Comparison of ENCODE assay signal across 22 mouse cellular contexts in the genomic region with DNA sequence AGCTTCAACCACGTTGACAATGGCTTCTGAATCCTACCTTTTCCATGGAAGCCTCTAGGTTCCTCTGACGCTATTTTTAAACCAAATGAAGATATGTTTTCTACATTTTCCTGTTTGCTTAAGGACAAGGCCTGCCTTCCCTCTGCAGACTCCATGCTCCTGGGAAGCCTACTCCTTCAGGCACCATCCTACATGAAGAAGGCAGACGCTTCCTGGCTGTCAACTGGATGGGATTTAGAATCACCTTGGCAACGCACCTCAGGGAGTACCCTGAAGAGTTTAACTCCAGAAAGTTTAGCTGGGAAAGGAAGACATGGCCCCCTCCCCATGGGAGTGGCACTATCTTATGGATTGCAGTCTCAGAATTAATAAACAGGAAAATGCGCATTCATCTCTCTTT.
DNase-seq lines count a peak whose midpoint lies in the region; ATAC-seq lines count a peak whose summit lies in the region.
"Had no signal": no experiment of that assay in that cellular context is flagged by ENCODE, and none has a peak within 500 bp of the region (broad histone marks: within the 10 kb centered on the region; RNA-seq: fewer than 3 reads in every experiment).

No protein-coding gene starts in this region.

- H3K4me3 ChIP-seq in forebrain, embryonic 16.5 days (replicated peaks; ENCODE audit: low read length): no peak overlapping the region
- H3K4me3 ChIP-seq in forebrain, embryonic 15.5 days: no peak overlapping the region
- H3K4me3 ChIP-seq in heart, embryonic 12.5 days: no peak overlapping the region
- H3K4me3 ChIP-seq in midbrain, embryonic 15.5 days: no peak overlapping the region
- no peak overlapping the region for H3K4me3 ChIP-seq in midbrain, embryonic 14.5 days (replicated peaks; ENCODE audit: low read depth, low read length)
- H3K4me3 ChIP-seq: embryonic facial prominence, embryonic 10.5 days; embryonic facial prominence, embryonic 12.5 days had no signal

- no peaks in the 10 kb centered on the region for H3K9me3 ChIP-seq in forebrain, embryonic 16.5 days (ENCODE audit: control insufficient read depth, low read length)
- no peaks in the 10 kb centered on the region for H3K9me3 ChIP-seq in forebrain, embryonic 15.5 days
- 0 out of 2 replicates have a peak, but pooled peaks cover 8% of the 10 kb centered on the region for H3K9me3 ChIP-seq in heart, embryonic 12.5 days (replicated peaks)
- H3K9me3 ChIP-seq in midbrain, embryonic 15.5 days: no peaks in the 10 kb centered on the region
- H3K9me3 ChIP-seq in midbrain, embryonic 14.5 days (ENCODE audit: control insufficient read depth, low read length): no peaks in the 10 kb centered on the region
- H3K9me3 ChIP-seq: embryonic facial prominence, embryonic 10.5 days; embryonic facial prominence, embryonic 12.5 days; G1E had no signal

- no peak overlapping the region for H3K27ac ChIP-seq in forebrain, embryonic 16.5 days (ENCODE audit: low read length)
- no peak overlapping the region for H3K27ac ChIP-seq in forebrain, embryonic 15.5 days (replicated peaks)
- no peak overlapping the region for H3K27ac ChIP-seq in heart, embryonic 12.5 days (ENCODE audit: poor library complexity, severe bottlenecking)
- no peak overlapping the region for H3K27ac ChIP-seq in midbrain, embryonic 15.5 days
- H3K27ac ChIP-seq in midbrain, embryonic 14.5 days (replicated peaks; ENCODE audit: low read depth, low read length): no peak overlapping the region
- H3K27ac ChIP-seq: embryonic facial prominence, embryonic 10.5 days; embryonic facial prominence, embryonic 12.5 days had no signal

- H3K4me2 ChIP-seq in forebrain, embryonic 16.5 days (ENCODE audit: low read length): no peak overlapping the region
- no peak overlapping the region for H3K4me2 ChIP-seq in forebrain, embryonic 15.5 days (replicated peaks)
- no peak overlapping the region for H3K4me2 ChIP-seq in heart, embryonic 12.5 days
- H3K4me2 ChIP-seq in midbrain, embryonic 15.5 days: no peak overlapping the region
- H3K4me2 ChIP-seq in midbrain, embryonic 14.5 days (ENCODE audit: low read length): no peak overlapping the region
- H3K4me2 ChIP-seq: embryonic facial prominence, embryonic 12.5 days had no signal

- peak; percentile 77 for DNase-seq in heart, adult 11 months
- no peak for DNase-seq in midbrain, embryonic 14.5 days
- DNase-seq: adrenal gland, adult 8-10 months; adrenal gland, postnatal 14 days; adrenal gland, postnatal 36 days; cerebellum, adult 11-12 months; cerebellum, adult 2 months; cerebellum, adult 9-10 months; cerebellum, postnatal 10 days; cerebellum, postnatal 25 days had no signal

- H3K4me1 ChIP-seq in forebrain, embryonic 16.5 days (replicated peaks; ENCODE audit: control insufficient read depth, insufficient read depth, low read length): no peaks in the 10 kb centered on the region
- H3K4me1 ChIP-seq in forebrain, embryonic 15.5 days: no peaks in the 10 kb centered on the region
- H3K4me1 ChIP-seq in heart, embryonic 12.5 days (replicated peaks): no peaks in the 10 kb centered on the region
- 0 out of 2 replicates have a peak, but pooled peaks cover 4% of the 10 kb centered on the region for H3K4me1 ChIP-seq in midbrain, embryonic 15.5 days
- no peaks in the 10 kb centered on the region for H3K4me1 ChIP-seq in midbrain, embryonic 14.5 days (ENCODE audit: control insufficient read depth, insufficient read depth, low read length)

- ATAC-seq in forebrain, embryonic 16.5 days: peak; percentile 50; the same call in 1 of the 2 replicates
- no peak for ATAC-seq in forebrain, embryonic 15.5 days (replicated peaks)
- no peak for ATAC-seq in heart, embryonic 12.5 days (ENCODE audit: insufficient number of reproducible peaks, low FRiP score)
- ATAC-seq in midbrain, embryonic 15.5 days (replicated peaks): 0 out of 2 replicates have a peak, but pooled peaks have one; percentile 27
- ATAC-seq in midbrain, embryonic 14.5 days (ENCODE audit: low FRiP score, low TSS enrichment): no peak
- ATAC-seq: activated CD4-positive, CD25-positive, alpha-beta regulatory T cell, adult 4 months; CD4-positive, CD25-positive, alpha-beta regulatory T cell, adult 4 months; forebrain, embryonic 14.5 days; Patski had no signal

- H3K36me3 ChIP-seq in forebrain, embryonic 16.5 days (ENCODE audit: control insufficient read depth, insufficient read depth): no peaks in the 10 kb centered on the region
- H3K36me3 ChIP-seq in forebrain, embryonic 15.5 days: no peaks in the 10 kb centered on the region
- H3K36me3 ChIP-seq in heart, embryonic 12.5 days: peaks cover 31% of the 10 kb centered on the region
- H3K36me3 ChIP-seq in midbrain, embryonic 15.5 days (replicated peaks): no peaks in the 10 kb centered on the region
- no peaks in the 10 kb centered on the region for H3K36me3 ChIP-seq in midbrain, embryonic 14.5 days (ENCODE audit: control insufficient read depth, insufficient read depth, low read length)
- H3K36me3 ChIP-seq: embryonic facial prominence, embryonic 10.5 days; embryonic facial prominence, embryonic 12.5 days had no signal

- WGBS in forebrain, embryonic 16.5 days: 73% methylated on average over 5 of the region's 5 CpGs
- 75% methylated on average over 5 of the region's 5 CpGs for WGBS in forebrain, embryonic 15.5 days
- 61% methylated on average over 5 of the region's 5 CpGs for WGBS in heart, embryonic 12.5 days
- WGBS in midbrain, embryonic 15.5 days: 66% methylated on average over 5 of the region's 5 CpGs
- 63% methylated on average over 5 of the region's 5 CpGs for WGBS in midbrain, embryonic 14.5 days

- H3K27me3 ChIP-seq in forebrain, embryonic 16.5 days (replicated peaks; ENCODE audit: control insufficient read depth, insufficient read depth, low read length): no peaks in the 10 kb centered on the region
- H3K27me3 ChIP-seq in forebrain, embryonic 15.5 days: no peaks in the 10 kb centered on the region
- no peaks in the 10 kb centered on the region for H3K27me3 ChIP-seq in heart, embryonic 12.5 days (replicated peaks)
- no peaks in the 10 kb centered on the region for H3K27me3 ChIP-seq in midbrain, embryonic 15.5 days (replicated peaks)
- H3K27me3 ChIP-seq in midbrain, embryonic 14.5 days (ENCODE audit: control insufficient read depth, insufficient read depth, low read length): no peaks in the 10 kb centered on the region
- H3K27me3 ChIP-seq: CH12.LX; embryonic facial prominence, embryonic 12.5 days; Patski had no signal

- H3K9ac ChIP-seq in forebrain, embryonic 16.5 days (replicated peaks; ENCODE audit: low read depth, low read length): no peak overlapping the region
- no peak overlapping the region for H3K9ac ChIP-seq in forebrain, embryonic 15.5 days (replicated peaks)
- no peak overlapping the region for H3K9ac ChIP-seq in heart, embryonic 12.5 days
- no peak overlapping the region for H3K9ac ChIP-seq in midbrain, embryonic 15.5 days
- H3K9ac ChIP-seq in midbrain, embryonic 14.5 days (replicated peaks; ENCODE audit: low read length): no peak overlapping the region
- H3K9ac ChIP-seq: embryonic facial prominence, embryonic 12.5 days had no signal

Comparison
In these comparisons a context has a peak if more than half of its experiments do, and no peak if none do; other contexts are left out.
1. ATAC-seq: peak in forebrain, embryonic 16.5 days (single experiment) and midbrain, embryonic 15.5 days (single experiment); none in forebrain, embryonic 15.5 days (single experiment), heart, embryonic 12.5 days (single experiment) and midbrain, embryonic 14.5 days (single experiment).